Mouse (Mus musculus) Muller cell, postnatal 12 days (primary cell): Measurements from ENCODE around the gene Tti1.
"Not testable (repeated sequence)": the region's sequence is repeated elsewhere in the genome, so short reads cannot be mapped to it uniquely, and the experiment has no call there.

Source experiments
- DNase-seq: peaks from one replicate; pipeline ENCODE4 v3.0.0-alpha.2; 2015; ENCODE audit errors: inconsistent ontology term

Gene Tti1

DNA sequence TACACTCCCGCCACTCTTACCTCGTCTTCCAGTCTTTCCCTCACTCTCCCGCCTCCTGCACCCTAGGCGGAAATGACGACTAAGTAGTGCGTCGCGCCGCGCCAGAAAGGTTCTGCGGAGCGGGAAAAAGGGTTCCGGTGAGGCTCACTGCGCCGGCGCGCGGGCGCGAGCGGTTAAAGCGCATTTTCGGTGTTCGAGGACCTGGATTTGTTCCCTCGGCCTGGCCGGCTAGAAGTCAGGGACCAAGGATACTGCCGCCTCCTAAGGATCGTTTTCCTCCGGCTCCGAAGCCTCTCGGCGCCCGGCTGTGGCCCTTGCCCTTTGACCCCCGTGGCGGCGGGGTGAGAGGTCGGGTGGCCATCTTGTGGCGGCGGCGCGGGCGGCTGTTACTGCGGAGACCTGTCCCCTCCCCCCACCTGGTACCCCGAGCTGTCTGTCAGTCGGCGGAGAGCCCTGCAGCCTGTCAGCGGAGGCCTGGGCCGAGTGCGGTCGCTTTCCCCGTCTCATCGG lies at the start of gene Tti1, which contains the start of gene Rprd1b:
Gene Tti1, minus strand, starts transcription at position 80 of the 510 bp plus-strand sequence.
Gene Rprd1b, plus strand, starts transcription at position 144 of the 510 bp plus-strand sequence.
- DNase-seq = peak; percentile 94

DNA sequence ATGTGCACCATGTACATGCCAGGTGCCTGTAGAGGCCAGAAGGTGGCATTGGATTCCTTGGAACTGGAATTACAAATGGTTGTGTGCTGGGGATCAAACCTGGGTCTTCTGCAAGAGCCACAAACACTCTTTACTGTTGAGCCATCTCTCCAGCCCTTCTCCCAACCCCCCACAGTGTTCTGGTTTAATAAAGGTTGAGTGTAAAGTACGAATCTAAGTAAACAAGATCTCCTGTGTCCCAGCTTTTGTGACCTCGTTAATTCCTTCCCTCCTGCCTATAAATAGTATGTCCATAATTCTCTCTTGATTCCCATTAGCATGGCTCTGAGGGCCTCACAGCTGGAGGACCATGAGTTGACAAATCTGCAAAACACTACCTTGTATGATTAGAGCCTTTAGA lies 49.7 kb upstream of the Tti1 start:
- DNase-seq = no peak

- no peak for DNase-seq
These were observed 48.5 kb upstream of the Tti1 start for GRCm38 (mm10) chr2:158076690-158077089.

DNA sequence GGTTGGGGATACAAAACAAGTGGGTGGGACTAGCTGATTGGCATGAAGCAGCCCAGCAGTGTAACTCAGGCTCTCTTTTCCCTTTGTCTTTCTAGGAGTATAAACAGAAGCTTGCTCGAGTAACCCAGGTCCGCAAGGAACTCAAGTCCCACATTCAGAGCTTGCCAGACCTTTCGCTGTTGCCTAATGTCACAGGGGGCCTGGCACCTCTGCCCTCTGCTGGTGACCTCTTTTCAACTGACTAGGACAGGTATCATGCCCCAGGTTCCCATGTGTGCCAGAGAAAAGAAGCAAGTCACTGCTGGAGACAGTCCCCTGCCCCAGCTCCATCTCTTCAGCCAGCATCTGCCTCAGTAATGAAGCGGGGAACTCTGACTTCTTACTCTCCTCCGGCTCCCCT lies 46.6 kb upstream of the Tti1 start:
- no peak for DNase-seq

DNA sequence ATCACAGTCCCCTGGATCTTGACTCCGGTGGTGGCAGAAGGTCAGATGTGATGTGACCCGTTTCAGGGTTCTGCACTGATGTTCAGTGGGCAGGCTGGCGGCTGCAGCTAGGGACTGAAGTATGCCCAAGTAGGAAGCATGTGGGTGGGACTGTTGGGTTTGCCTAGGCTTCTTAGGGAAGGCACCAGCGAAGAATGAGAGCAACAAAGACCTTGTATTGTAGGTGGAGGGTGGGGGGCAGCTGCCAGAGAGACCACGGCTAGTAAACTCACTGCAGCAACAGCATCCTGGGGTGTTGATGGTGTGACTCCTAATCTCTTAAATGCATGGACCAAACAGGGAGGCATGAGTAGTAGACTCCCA lies 43.4 kb upstream of the Tti1 start:
- no peak for DNase-seq

- peak; percentile 42 for DNase-seq
These were observed 42.8 kb upstream of the Tti1 start for GRCm38 (mm10) chr2:158070885-158071632.

- no peak for DNase-seq
These were observed 40.3 kb upstream of the Tti1 start for GRCm38 (mm10) chr2:158068444-158068971.

- no peak for DNase-seq
These were observed 39.1 kb upstream of the Tti1 start for GRCm38 (mm10) chr2:158067260-158067824.

DNA sequence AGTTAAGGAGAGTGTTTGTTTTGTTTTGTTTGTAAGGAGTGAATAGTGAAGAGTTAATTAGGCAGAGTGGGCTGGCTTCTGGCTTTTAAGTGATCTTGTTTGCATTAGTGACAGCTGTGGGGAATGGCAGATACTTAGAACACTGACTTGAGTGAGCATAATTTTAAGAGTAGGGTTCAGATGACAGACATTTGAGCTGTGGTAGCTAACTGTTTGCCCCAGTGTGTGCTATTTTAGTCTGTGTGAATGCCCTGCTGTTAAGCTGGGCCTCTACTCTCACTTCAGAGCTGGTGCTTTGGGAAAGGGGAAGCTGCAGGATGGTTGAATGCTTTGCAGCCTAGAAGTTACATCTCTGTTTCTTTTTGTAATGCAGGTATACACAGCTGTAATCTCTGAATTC lies 38.2 kb upstream of the Tti1 start:
- DNase-seq = no peak

DNA sequence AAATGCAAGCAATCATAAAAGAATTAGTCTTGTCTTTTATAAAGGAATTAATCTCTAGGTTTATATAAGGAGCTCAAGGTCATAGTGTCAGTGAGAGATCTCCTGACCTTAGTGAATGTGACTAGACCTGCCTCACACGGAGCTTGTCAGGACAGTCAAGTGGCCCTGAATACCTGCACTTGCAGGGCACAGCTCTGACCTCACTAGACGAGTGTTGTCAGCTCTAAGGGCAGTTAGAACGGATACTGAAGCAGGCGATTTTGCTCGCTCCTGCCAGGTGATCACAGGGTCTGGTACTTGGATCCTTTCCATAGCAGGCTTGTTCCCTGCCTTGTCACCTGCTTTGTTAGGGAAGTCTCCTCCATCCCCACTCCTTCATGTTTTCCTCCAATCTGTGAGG lies 36.8 kb upstream of the Tti1 start:
- no peak for DNase-seq

DNA sequence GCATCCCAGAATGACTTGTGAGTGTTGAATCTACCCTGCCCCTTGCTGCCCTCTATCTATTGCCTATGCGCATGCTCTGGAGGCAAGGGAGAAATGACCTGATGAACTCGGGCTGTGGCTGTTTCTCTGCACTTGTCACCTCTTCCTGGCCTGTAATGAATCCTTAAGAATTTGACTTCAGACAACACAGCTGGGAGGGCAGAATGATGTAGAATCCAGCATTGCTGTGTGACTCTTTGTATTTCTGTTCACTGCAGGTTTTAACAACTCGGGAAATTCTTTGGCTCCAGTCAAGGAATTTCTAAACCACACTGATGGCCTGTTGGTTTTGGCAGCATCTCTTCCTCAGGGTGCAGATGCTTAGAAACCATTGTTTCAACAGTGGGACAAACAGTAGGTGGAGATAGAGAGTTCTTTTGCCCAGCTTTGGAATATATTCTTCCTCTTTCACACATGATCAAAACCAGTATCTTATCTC lies 36.4 kb upstream of the Tti1 start:
- DNase-seq = peak; percentile 91

- DNase-seq = no peak
These were observed 34.8 kb upstream of the Tti1 start for GRCm38 (mm10) chr2:158063036-158063435.

DNA sequence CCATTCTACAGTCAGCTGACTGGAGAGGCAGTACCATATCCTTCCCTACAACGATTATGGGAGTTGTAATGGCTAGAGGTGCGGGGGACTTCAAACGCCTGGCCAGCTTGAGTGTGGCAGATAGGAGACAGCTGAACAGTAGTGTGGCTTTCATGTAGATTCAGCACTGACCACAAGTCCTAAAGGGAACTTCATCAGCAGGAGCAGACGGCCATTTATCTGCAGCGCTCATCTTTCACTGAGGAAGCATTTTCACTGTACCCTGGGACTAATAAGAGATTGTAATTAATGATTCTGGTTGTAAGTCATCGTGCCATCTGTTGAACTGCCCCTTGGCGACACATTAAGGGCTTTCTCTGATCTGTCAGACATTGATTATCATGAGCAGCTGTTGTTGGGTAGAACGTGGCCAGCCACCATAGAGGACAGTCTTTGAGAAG lies 31.5 kb upstream of the Tti1 start:
- no peak for DNase-seq

GRCm38 (mm10) chr2:158058534-158058933 lies 30.3 kb upstream of the Tti1 start:
- DNase-seq = peak; percentile 66

GRCm38 (mm10) chr2:158057030-158057429 lies 28.8 kb upstream of the Tti1 start:
- DNase-seq = peak; percentile 47

GRCm38 (mm10) chr2:158055383-158055782 lies 27.1 kb upstream of the Tti1 start:
- not testable (repeated sequence) for DNase-seq

DNA sequence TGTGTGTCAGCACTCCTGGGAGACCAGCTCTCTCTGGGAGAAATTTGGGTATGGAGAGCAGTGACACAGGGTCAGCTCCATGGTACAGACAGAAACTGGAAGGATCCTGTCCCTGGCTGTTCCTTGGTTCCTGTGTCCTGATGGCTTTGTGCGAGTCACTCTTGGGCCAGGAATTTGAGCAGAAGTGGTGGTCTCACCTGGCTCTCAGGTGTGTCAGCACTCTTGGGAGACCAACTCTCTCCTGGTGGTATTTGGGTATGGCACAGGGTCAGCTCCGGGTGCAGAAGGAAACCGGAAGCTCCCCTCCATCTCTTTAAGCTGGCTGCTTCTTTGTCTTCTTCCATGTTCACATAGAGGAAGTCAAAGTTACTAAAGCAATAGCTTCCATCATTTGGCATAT lies 26.4 kb upstream of the Tti1 start:
- no peak for DNase-seq

DNA sequence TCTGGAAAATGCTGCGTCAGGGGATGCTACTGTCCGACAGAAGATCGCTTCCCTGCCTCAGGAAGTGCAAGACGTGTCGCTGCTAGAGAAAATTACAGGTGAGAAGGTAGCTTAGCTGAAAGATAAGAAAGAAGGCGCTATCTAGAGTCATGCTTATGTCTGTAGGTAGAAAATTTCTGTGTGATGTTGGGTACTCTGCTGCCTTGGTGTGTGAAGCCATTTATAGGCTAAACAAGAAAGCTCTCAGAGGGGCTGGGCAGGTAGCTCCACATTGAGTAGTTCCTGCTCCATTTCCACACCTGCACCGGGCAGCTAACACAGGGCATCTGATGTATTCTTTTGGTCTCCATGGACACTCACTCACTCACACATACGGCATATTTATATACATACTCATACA lies 21.9 kb upstream of the Tti1 start:
- no peak for DNase-seq

GRCm38 (mm10) chr2:158048718-158049117 lies 20.5 kb upstream of the Tti1 start:
- no peak for DNase-seq

GRCm38 (mm10) chr2:158047903-158048302 lies 19.7 kb upstream of the Tti1 start:
- no peak for DNase-seq

DNA sequence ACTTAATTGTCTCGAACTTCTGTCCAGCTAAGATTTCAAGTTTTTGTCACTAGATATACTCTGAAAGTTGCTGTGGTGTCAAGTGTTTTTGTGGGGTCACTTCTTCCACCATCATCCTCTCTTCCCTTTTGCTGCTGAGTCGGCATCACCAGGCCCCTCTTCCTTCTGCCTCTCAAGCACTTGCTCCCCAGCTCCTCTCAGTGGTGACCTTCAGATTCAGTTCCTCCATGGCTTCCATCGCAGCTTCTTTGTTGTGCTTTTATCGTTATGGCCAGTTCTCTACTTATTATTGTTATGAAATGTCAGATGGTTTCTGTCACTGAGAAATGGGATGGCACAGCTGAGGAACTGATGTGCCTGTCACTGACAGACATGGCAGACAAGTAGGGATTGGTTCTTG lies 18.0 kb upstream of the Tti1 start:
- DNase-seq = no peak

DNA sequence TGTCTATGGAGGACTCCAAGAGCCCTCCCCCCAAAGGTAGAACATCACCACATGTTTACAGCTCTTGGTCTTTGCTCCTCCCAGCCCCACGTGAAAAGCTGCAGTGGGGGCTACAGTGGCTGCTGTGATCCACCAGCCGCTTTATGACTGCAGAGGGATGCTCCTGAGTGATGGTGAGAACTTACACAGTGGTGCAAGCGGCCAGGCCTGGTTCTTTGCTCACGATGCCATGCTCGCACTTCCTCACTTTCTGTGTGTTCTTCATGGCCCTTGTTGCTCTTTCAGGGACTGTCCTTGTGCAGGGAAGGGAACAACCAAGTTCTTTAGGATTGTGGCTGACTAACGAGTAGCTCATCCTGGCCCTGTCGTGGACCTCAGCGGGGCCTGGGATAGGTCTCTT lies 15.3 kb upstream of the Tti1 start:
- DNase-seq = no peak

- DNase-seq = no peak
These were observed 12.2 kb upstream of the Tti1 start for GRCm38 (mm10) chr2:158040396-158040795.
